20 mouse cellular contexts compared by ENCODE assay signal in the genomic region with DNA sequence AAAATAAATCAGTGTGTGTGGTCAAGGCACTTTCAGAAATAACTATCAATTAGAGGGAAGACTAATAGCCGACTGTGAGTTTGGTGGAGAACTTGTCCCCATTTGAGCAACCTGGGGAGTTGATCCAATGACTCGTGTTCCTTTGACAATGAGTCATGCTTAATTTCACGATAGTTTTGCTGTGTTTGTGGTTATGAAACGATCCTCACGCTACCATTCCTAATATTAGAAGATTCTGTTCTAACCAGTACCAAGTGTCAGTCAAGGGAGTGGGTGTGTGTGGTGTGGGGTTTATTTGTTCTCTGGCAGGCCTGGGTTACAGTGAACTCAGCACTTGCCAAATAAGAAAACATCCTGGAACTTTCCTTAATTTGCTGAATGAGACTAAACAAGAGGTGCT.
"Had no signal": no experiment of that assay in that cellular context is flagged by ENCODE, and none has a peak within 500 bp of the region (broad histone marks: within the 10 kb centered on the region; RNA-seq: fewer than 3 reads in every experiment).

No protein-coding gene starts in this region.

- DNase-seq: kidney, adult 11 months; kidney, adult 8-10 months; kidney, postnatal 14 days; kidney, postnatal 4 days; layer of hippocampus, postnatal 36 days; left cerebral cortex, postnatal 4 days; liver, postnatal 0 days; lung, embryonic 14.5 days; right cerebral cortex, adult 18-20 months; right cerebral cortex, postnatal 14 days; right cerebral cortex, postnatal 4 days; thymus, postnatal 25 days had no signal

- H3K4me2 ChIP-seq: limb, embryonic 12.5 days; limb, embryonic 15.5 days; liver, embryonic 11.5 days; lung, embryonic 14.5 days; midbrain, embryonic 13.5 days had no signal

- H3K27me3 ChIP-seq: limb, embryonic 12.5 days; limb, embryonic 15.5 days; megakaryocyte, embryonic 14.5 days; midbrain, embryonic 13.5 days had no signal

- H3K36me3 ChIP-seq: limb, embryonic 12.5 days; limb, embryonic 15.5 days; midbrain, embryonic 10.5 days; midbrain, embryonic 13.5 days had no signal

- H3K4me3 ChIP-seq: layer of hippocampus, adult 2 months; left cerebral cortex, adult 2 months; limb, embryonic 12.5 days; limb, embryonic 15.5 days; megakaryocyte, embryonic 14.5 days; midbrain, embryonic 10.5 days; midbrain, embryonic 13.5 days had no signal
